Mouse (Mus musculus) midbrain, embryonic 16.5 days (tissue): ENCODE results near the gene Olfr469. TPM values are rescaled to one million over a fixed set of nuclear protein-coding genes. Genes with fewer than 3 reads are reported as not detected.
"Not testable (repeated sequence)": the region's sequence is repeated elsewhere in the genome, so short reads cannot be mapped to it uniquely, and the experiment has no call there.

ENCODE experiments used
- ATAC-seq: fragments of 200-750 bp; cut with Nextera tagmentation; 2 replicates; pipeline ENCODE4 v1.8.0; 2017; ENCODE audit warnings: moderate TSS enrichment
- H3K27ac ChIP-seq: fragments of 300-500 bp; sonication (generic); 2 replicates; pipeline ENCODE4 v1.5.1; 2014; ENCODE audit warnings: mild to moderate bottlenecking, low read length, mixed read lengths
- H3K27me3 ChIP-seq: fragments of 300-500 bp; sonication (generic); 2 replicates; pipeline ENCODE4 v1.6.1; 2014; ENCODE audit warnings: low read depth, low read length, mixed read lengths; ENCODE audit not compliant: control insufficient read depth, insufficient read depth
- H3K36me3 ChIP-seq: fragments of 300-500 bp; sonication (generic); 2 replicates; pipeline ENCODE4 v1.6.1; 2014; ENCODE audit warnings: mild to moderate bottlenecking, low read length, moderate library complexity, mixed read lengths; ENCODE audit not compliant: control insufficient read depth, insufficient read depth
- H3K4me1 ChIP-seq: fragments of 300-500 bp; sonication (generic); 2 replicates; pipeline ENCODE4 v1.6.1; 2014; ENCODE audit warnings: mild to moderate bottlenecking, low read length, mixed read lengths; ENCODE audit not compliant: control insufficient read depth, insufficient read depth
- H3K4me2 ChIP-seq: fragments of 300-500 bp; sonication (generic); 2 replicates; pipeline ENCODE4 v1.6.1; 2014; ENCODE audit warnings: mild to moderate bottlenecking, low read length, mixed read lengths
- H3K4me3 ChIP-seq: fragments of 300-500 bp; sonication (generic); 2 replicates; pipeline ENCODE4 v1.5.1; 2014; ENCODE audit warnings: low read depth, mild to moderate bottlenecking, low read length, moderate library complexity, mixed read lengths
- H3K9ac ChIP-seq: fragments of 300-500 bp; sonication (generic); 2 replicates; pipeline ENCODE4 v1.6.1; 2014; ENCODE audit warnings: low read depth, low read length, mixed read lengths
- H3K9me3 ChIP-seq: fragments of 300-500 bp; sonication (generic); replicated peaks from 2 replicates; pipeline ENCODE4 v1.6.1; 2014; ENCODE audit warnings: mild to moderate bottlenecking, low read length, mixed read lengths; ENCODE audit not compliant: control insufficient read depth, poor library complexity, severe bottlenecking
- WGBS: fragments of 180-500 bp; shearing (Covaris S2); extraction: QIAGEN DNeasy Blood & Tissue Kit; methylation state at CpG from one replicate; pipeline ENCODE4 v1.1.7; 2014; 5-methylcytosine and 5-hydroxymethylcytosine counted together
- polyA plus RNA-seq: library from polyadenylated mRNA; unstranded; fragments of >200 nt; fragmentation: Nextera tagmentation; extraction: Ambion mirVana; gene quantifications from 2 replicates; pipeline ENCODE4 v1.2.1, GENCODE M21; 2015

Olfr469 gene
- polyA plus RNA-seq, result not detected in 2 replicates

- H3K4me3 ChIP-seq, H3K36me3 ChIP-seq, H3K4me1 ChIP-seq, H3K27ac ChIP-seq, H3K4me2 ChIP-seq, H3K27me3 ChIP-seq, ATAC-seq, H3K9ac ChIP-seq, H3K9me3 ChIP-seq: not testable (repeated sequence)
Observed at GRCm38 (mm10) chr7:107825441-107825840, at the start of gene Olfr469. Gene Olfr469 (minus strand): TSS chr7:107825541.

GRCm38 (mm10) chr7:107847390-107847789 is 22.0 kb upstream of the Olfr469 start, which contains the start of gene Olfr470:
Gene Olfr470 (minus strand): TSS chr7:107847490.
- H3K9ac ChIP-seq, H3K27ac ChIP-seq, H3K9me3 ChIP-seq, H3K4me1 ChIP-seq, H3K27me3 ChIP-seq, H3K4me3 ChIP-seq, H3K4me2 ChIP-seq, ATAC-seq, H3K36me3 ChIP-seq: not testable (repeated sequence)
- WGBS, result 72% methylated on average over 1 of the region's 1 CpGs

- 94% methylated on average over 1 of the region's 1 CpGs for WGBS
- no peak overlapping the region for H3K4me3 ChIP-seq
- no peak for ATAC-seq
Observed at GRCm38 (mm10) chr7:107841719-107842118, 16.4 kb upstream of the Olfr469 start.

GRCm38 (mm10) chr7:107823867-107824266 is 1.5 kb downstream of the Olfr469 start:
- not testable (repeated sequence) for H3K9ac ChIP-seq, ATAC-seq, H3K27ac ChIP-seq, H3K4me1 ChIP-seq, H3K9me3 ChIP-seq, H3K27me3 ChIP-seq, H3K36me3 ChIP-seq, H3K4me2 ChIP-seq, H3K4me3 ChIP-seq
- WGBS, result 70% methylated on average over 2 of the region's 2 CpGs

More at GRCm38 (mm10) chr7:107841719-107842118, 16.4 kb upstream of the Olfr469 start:
- H3K27ac ChIP-seq, result no peak overlapping the region
- no peaks in the 10 kb centered on the region for H3K9me3 ChIP-seq
- no peaks in the 10 kb centered on the region for H3K4me1 ChIP-seq
- no peaks in the 10 kb centered on the region for H3K36me3 ChIP-seq
- no peak overlapping the region for H3K4me2 ChIP-seq
- no peak overlapping the region for H3K9ac ChIP-seq
- H3K27me3 ChIP-seq, result no peaks in the 10 kb centered on the region

- ATAC-seq, result no peak
- no peaks in the 10 kb centered on the region for H3K27me3 ChIP-seq
- no peak overlapping the region for H3K4me2 ChIP-seq
- no peak overlapping the region for H3K27ac ChIP-seq
- H3K9me3 ChIP-seq, result no peaks in the 10 kb centered on the region
- H3K4me1 ChIP-seq, result no peaks in the 10 kb centered on the region
- H3K36me3 ChIP-seq, result no peaks in the 10 kb centered on the region
- H3K4me3 ChIP-seq, result no peak overlapping the region
- H3K9ac ChIP-seq, result no peak overlapping the region
Observed at GRCm38 (mm10) chr7:107819442-107819841, 5.9 kb downstream of the Olfr469 start.

GRCm38 (mm10) chr7:107811963-107812362 is 13.4 kb downstream of the Olfr469 start, which contains the start of gene Olfr467:
Gene Olfr467 (plus strand): TSS chr7:107812263.
- Histone ChIP-seq H3K4me2 (no peak within 1 kb of the TSS), H3K4me3 (no peak within 1 kb of the TSS)
- ATAC-seq, result no peak

GRCm38 (mm10) chr7:107802138-107802537 is 23.2 kb downstream of the Olfr469 start:
- no peaks in the 10 kb centered on the region for H3K4me1 ChIP-seq
- WGBS, result 71% methylated on average over 3 of the region's 3 CpGs

More at GRCm38 (mm10) chr7:107811963-107812362, 13.4 kb downstream of the Olfr469 start, which contains the start of gene Olfr467:
- no peak within 1 kb of the TSS for H3K27ac ChIP-seq
- H3K27me3 ChIP-seq, result no peaks in the 10 kb centered on the region
- H3K36me3 ChIP-seq, result no peaks in the 10 kb centered on the region
- no peaks in the 10 kb centered on the region for H3K9me3 ChIP-seq
- H3K9ac ChIP-seq, result no peak within 1 kb of the TSS
- no peaks in the 10 kb centered on the region for H3K4me1 ChIP-seq

GRCm38 (mm10) chr7:107801108-107801507 is 24.2 kb downstream of the Olfr469 start, which contains the start of gene Ovch2:
Gene Ovch2 (minus strand): TSS chr7:107801208.
- WGBS, result 87% methylated on average over 2 of the region's 2 CpGs
- H3K9me3 ChIP-seq, result no peaks in the 10 kb centered on the region
- no peak for ATAC-seq

More at GRCm38 (mm10) chr7:107802138-107802537, 23.2 kb downstream of the Olfr469 start:
- no peaks in the 10 kb centered on the region for H3K9me3 ChIP-seq
- H3K9ac ChIP-seq, result no peak overlapping the region
- ATAC-seq, result no peak
- H3K4me2 ChIP-seq, result no peak overlapping the region
- H3K27ac ChIP-seq, result no peak overlapping the region
- H3K27me3 ChIP-seq, result no peaks in the 10 kb centered on the region
- no peak overlapping the region for H3K4me3 ChIP-seq
- H3K36me3 ChIP-seq, result no peaks in the 10 kb centered on the region

GRCm38 (mm10) chr7:107796500-107796899 is 28.8 kb downstream of the Olfr469 start:
- Histone ChIP-seq H3K4me1 (no peaks in the 10 kb centered on the region), H3K36me3 (no peaks in the 10 kb centered on the region), H3K9me3 (no peaks in the 10 kb centered on the region), H3K9ac (no peak overlapping the region), H3K4me3 (no peak overlapping the region), H3K27me3 (no peaks in the 10 kb centered on the region), H3K4me2 (no peak overlapping the region), H3K27ac (no peak overlapping the region)
- no peak for ATAC-seq
- WGBS, result 92% methylated on average over 2 of the region's 2 CpGs

More at GRCm38 (mm10) chr7:107801108-107801507, 24.2 kb downstream of the Olfr469 start, which contains the start of gene Ovch2:
- H3K36me3 ChIP-seq, result no peaks in the 10 kb centered on the region
- H3K27me3 ChIP-seq, result no peaks in the 10 kb centered on the region
- no peak within 1 kb of the TSS for H3K27ac ChIP-seq
- no peak within 1 kb of the TSS for H3K4me2 ChIP-seq
- H3K9ac ChIP-seq, result no peak within 1 kb of the TSS
- H3K4me1 ChIP-seq, result no peaks in the 10 kb centered on the region
- H3K4me3 ChIP-seq, result no peak within 1 kb of the TSS
